Mouse (Mus musculus) urinary bladder, postnatal 25 days (tissue): ENCODE measurements around the gene Rbms3.

ENCODE experiments used
- DNase-seq: peaks from one replicate; pipeline ENCODE4 v3.0.0; 2022; ENCODE audit warnings: low spot score

Rbms3 gene

DNA sequence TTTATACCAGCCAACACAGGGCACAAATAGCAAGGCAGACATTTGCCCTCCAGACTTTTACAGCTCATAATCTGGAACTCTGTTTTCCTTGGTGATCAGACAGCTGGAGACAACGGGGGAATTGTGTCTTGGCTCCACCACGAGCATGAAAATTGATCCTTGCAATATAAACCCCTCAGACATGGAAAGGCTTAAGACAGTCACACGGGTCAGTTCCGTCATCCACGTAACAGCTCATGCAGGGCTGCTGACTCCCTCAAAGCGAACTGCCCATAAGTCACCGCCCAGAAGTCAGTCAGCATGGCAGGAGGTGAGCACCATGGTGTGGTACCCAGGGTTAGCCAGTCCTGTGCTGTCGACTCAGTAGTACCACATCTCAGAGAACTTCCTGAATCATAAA, 794.8 kb downstream of the Rbms3 start:
- no peak for DNase-seq

GRCm38 (mm10) chr9:116833677-116834076, 796.0 kb downstream of the Rbms3 start:
- DNase-seq: no peak

DNA sequence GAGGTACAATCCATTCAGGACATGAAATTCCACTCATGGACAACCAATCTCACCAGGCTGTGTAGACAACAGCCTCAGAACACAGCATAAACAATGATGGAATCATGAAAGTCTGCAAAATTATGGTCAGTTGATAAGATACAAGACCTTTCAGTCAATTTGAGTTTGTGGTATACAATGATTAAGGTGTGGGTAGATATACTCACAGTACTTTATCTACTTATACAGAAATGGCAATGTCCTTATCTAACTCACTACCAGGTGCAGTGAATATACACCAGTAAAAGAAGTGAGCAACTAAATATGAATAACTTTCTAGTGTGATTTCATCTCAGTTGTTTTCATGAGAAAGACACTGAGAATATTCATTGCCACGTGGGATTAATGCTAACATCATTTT, 796.9 kb downstream of the Rbms3 start:
- no peak for DNase-seq

DNA sequence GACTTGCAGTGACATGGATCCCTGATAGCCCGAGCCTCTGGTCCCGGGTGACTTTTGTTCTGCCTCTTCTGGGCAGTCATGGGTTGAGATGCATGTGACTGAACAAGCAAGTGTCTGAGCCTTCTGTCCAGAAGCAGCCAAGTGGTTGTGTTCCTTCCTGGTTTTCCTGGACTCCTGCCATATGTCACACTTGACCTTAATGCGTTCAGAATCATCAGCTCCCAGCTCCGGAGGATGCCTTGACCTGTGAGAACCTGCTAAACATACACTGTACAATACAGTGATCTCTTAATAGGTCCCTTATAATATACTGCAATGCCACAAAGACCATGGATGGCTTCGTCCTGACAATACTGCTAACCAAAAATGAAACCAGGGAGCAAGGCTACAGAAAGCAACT, 798.3 kb downstream of the Rbms3 start:
- no peak for DNase-seq

GRCm38 (mm10) chr9:116829929-116830328, 799.8 kb downstream of the Rbms3 start:
- DNase-seq: no peak

GRCm38 (mm10) chr9:116821601-116822000, 808.1 kb downstream of the Rbms3 start:
- no peak for DNase-seq

GRCm38 (mm10) chr9:116817196-116817595, 812.5 kb downstream of the Rbms3 start:
- DNase-seq: no peak

DNA sequence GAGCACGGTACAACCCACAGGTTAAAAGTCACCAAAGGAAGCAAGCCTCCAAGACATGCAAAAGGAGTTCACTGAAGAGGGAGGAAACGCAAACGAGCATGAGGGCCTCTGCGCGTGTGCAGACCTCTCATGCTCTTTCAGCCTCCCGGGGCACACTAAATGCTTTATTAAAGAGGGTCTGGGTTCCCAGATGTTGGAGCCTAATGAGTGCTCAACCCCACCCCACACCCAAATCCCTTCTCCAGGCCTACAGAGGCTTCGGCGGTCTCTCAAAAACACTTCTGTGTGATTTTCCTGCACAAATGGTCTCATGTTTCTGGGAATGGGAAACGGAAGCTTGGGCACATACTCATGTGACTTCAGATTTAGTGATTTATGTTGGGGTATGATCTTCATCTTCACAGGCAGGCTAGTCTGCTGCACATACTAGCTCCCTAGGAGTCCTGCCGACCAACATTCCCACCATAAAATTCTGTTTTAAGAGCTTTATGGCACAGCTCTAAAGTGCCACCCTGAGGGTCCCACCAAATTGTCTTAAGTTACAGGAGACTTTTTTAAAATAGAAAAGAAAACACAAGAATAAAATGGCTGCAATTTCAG, 815.1 kb downstream of the Rbms3 start:
- no peak for DNase-seq

DNA sequence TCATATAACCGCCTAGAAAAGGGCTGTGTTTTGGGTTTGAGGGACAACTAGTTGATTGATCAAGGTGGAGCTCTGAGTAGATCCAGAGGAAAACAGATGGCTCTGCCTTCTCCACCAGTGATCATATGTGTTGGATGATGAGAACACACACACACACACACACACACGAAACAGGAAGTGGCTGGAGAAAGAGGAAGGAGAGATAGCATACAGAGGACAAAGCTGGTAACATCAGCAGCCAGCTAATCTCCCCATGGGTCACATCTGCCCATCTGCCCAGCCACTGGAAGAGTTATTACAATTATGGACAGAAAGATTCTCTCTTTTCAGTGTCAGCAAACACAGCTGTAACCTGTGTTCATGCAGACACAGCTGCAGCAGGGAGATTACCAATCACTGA, 816.3 kb downstream of the Rbms3 start:
- no peak for DNase-seq

GRCm38 (mm10) chr9:116809260-116809659, 820.5 kb downstream of the Rbms3 start:
- no peak for DNase-seq

- DNase-seq: no peak
These were observed 821.3 kb downstream of the Rbms3 start for GRCm38 (mm10) chr9:116808401-116808800.

- DNase-seq: peak; percentile 11
These were observed 822.3 kb downstream of the Rbms3 start for GRCm38 (mm10) chr9:116807166-116808081.

DNA sequence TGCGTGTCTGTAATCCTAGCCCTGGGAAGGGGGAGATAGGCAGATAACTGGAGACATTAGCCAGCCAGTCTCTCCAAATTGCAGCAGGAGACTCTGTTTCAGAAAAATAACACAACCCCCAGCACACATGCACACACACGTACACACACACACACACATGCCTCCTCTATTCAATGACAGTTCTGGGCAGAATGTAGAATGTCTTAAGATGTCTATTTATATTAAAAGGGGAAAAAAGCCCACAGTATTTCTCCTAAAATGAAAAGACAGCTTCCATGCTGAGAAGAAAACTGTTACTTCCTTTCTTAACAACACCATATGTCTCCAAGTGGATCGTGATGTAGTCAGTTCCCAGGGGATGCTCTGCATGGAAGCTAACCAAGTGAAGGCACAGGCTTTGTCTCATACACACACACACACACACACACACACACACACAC, 826.4 kb downstream of the Rbms3 start:
- no peak for DNase-seq

- DNase-seq: no peak
These were observed 827.1 kb downstream of the Rbms3 start for GRCm38 (mm10) chr9:116802602-116803001.

DNA sequence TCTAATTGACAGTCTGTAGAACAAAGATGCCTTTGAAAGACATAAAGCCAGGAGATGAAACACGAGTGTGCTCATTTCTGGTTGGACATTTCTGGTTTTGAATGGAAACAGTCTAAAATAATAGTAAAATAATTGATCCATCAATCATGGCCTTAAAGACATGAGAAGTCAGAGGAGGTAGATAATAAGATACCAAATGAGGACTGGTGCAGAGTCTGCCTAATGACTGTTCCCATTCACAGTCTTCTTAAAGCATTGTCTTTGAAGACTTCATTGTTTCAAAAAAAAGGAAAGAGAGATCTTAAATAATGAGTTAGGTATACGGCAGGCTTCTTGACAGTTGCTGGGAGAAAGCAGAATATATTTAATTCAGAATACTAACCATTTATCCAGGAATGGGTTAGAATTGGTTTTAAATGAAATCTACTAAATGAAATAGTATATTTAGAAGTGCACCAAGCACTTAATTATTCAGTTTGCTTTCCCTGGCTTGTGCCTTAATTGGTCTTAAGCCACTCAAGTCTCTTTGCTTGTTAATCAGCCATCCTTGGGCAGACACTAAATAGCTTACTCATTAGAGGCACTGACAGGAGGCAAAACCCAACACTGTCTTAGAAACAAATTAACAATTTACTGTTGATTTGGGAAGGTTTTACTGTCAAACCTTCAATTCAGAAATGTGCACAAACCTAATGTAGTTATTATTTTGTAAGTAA, 834.3 kb downstream of the Rbms3 start:
- no peak for DNase-seq

GRCm38 (mm10) chr9:116791850-116792249, 837.9 kb downstream of the Rbms3 start:
- no peak for DNase-seq

DNA sequence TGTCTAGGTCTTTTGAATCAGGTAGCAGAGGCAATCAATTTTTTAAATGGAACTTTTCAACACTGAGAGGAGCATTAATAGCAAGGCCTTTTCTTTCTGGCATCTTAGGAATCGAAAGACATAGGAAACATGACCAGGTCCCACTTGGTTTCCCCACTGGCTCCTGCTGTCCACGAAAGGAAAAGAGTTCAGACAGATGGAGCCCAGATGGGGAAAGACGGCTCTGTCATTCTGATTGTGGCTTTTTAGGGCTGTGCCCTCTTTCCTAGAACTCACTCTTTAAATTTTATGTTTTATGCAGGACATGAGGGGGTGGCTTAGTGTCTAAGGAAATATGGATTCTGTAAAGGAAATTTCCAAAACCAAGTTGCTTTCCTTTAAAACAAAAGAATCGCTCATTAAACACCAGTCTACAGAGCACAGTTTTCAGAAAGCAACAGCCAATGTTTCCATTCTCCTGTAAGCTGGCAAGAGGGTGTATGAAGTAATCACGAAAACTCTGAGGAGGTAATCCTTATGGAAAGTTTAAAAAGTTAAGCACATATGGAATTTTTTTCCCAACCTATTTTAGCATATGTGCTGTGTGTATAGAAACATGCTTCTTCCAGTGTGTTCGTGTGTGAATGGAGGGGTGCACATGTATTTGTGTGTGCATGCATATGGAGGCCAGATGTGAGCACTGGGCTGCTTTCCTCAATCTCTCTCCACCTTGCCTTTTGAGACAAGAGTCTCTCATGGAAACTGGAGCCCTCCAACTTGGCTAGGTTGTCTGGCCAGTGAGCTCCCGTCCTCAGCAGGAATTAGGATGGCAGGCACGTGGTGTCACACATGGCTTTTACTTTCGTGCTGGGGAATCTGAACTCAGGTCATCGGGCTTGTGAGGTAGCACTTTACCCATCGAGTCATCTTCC, 843.3 kb downstream of the Rbms3 start:
- no peak for DNase-seq

GRCm38 (mm10) chr9:116771820-116772219, 857.9 kb downstream of the Rbms3 start:
- no peak for DNase-seq

DNA sequence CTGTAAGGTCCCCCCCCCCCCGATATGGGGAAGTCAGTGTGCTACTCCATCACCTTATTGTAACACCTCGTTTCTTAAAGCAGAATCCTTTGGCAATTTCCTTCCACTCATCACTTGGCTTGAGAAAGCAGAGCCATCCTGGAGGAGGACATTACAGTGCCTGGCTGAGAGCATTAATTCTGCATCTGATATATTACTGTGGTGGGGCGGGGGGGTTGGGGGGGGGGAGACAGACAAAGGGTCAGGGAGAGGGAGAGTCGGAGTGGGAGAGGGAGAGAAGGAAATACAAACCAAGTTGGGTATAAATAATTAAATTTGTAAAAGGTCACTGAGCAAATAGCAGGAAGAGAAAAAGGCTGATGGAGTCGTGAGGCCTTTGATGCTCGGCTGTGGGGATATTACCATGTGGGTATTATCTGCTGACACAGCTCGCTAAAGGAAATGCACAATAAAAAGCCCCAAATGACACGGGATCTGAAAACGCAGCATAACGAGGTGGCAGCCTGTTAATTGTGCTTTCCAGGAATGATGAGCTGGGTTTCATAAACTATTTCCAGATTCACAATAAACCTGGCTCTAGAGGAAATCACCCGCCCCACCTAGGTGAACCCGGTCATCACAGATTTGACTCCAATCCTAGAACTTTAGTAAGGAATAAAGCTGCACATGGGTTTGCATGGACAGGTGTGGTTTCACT, 860.2 kb downstream of the Rbms3 start:
- no peak for DNase-seq

DNA sequence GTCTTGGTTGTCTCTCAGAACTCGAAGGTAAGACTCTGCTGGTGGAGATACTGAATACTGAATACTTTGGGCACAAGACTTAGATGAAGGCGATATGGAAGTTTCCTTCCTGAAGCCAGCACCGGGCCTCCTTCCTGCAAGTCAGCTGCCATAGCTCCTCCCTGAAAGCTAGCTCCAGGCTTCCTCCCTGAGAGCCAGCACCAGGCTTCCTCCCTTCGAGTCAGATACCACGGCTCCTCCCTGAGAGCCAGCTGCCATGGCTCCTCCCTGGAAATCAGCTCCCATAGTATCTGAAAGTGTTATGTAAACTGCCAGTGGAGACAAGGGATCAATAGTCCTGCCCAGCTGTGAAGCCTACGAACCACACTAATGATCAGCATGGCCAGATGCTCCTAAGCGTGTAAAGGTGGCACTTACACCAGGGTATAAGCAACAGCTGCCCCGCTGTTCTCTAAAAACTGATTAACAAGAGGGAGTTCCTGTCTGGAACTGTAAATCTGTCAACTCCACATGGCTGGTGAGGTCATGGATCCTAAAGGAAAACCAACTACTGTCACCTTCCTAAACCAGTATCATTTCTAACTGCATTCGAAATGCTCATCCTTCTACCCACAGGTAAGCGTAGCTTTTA, 867.2 kb downstream of the Rbms3 start:
- no peak for DNase-seq
